Comparison of ENCODE assay signal across 8 mouse cellular contexts in genomic region chr15:79670249-79670971, GRCm38 (mm10). TPM values are rescaled to one million over a fixed set of nuclear protein-coding genes. Genes with fewer than 3 reads are reported as not detected.
DNase-seq lines count a peak whose midpoint lies in the region; ATAC-seq lines count a peak whose summit lies in the region.

Gene Tomm22 (plus strand): TSS chr15:79670861.

- H3K27ac ChIP-seq in embryonic facial prominence, embryonic 14.5 days (replicated peaks; ENCODE audit: low read depth, low read length) = no peak within 1 kb of the TSS
- no peak within 1 kb of the TSS; the same call in 1 of the 2 replicates for H3K27ac ChIP-seq in kidney, embryonic 14.5 days (ENCODE audit: low read depth, low read length)
- H3K27ac ChIP-seq in limb, embryonic 15.5 days = peak within 1 kb of the TSS; percentile 67

- H3K4me3 ChIP-seq in embryonic facial prominence, embryonic 14.5 days (ENCODE audit: low read depth, low read length) = peak within 1 kb of the TSS; percentile 92
- H3K4me3 ChIP-seq in kidney, embryonic 14.5 days (ENCODE audit: low read length) = peak within 1 kb of the TSS; percentile 95
- peak within 1 kb of the TSS; percentile 91 for H3K4me3 ChIP-seq in limb, embryonic 15.5 days

- peak; percentile 96 for ATAC-seq in embryonic facial prominence, embryonic 14.5 days (ENCODE audit: low read depth)
- peak; percentile 95 for ATAC-seq in kidney, embryonic 14.5 days (ENCODE audit: low FRiP score, low TSS enrichment)
- peak; percentile 90 for ATAC-seq in limb, embryonic 15.5 days (ENCODE audit: insufficient number of reproducible peaks, low FRiP score, low TSS enrichment, low read depth)

- H3K4me2 ChIP-seq in embryonic facial prominence, embryonic 14.5 days (ENCODE audit: low read depth, low read length) = peak within 1 kb of the TSS; percentile 63
- peak within 1 kb of the TSS; percentile 62 for H3K4me2 ChIP-seq in kidney, embryonic 14.5 days (replicated peaks; ENCODE audit: low read depth, low read length)
- H3K4me2 ChIP-seq in limb, embryonic 15.5 days = peak within 1 kb of the TSS; percentile 62

- peak; percentile 94 for DNase-seq in 3T3-L1 (ENCODE audit: low read depth, low spot score)
- peak; percentile 61 to 77 for DNase-seq in adrenal gland, postnatal 4 days (ENCODE audit: low spot score in 2 of 2)
- DNase-seq in embryonic facial prominence, embryonic 14.5 days (ENCODE audit: low spot score) = peak; percentile 98
- DNase-seq in heart, adult 8-10 months (ENCODE audit: low spot score) = peak; percentile 89
- DNase-seq in monocyte, adult 2 months (ENCODE audit: low read depth in 1 of 2, low spot score in 2 of 2) = peak; percentile 66 to 77
- peak; percentile 93 for DNase-seq in spleen, postnatal 36 days (ENCODE audit: low spot score in 2 of 2)

- H3K9me3 ChIP-seq in embryonic facial prominence, embryonic 14.5 days (ENCODE audit: control insufficient read depth, low read length) = no peaks in the 10 kb centered on the region
- no peaks in the 10 kb centered on the region for H3K9me3 ChIP-seq in kidney, embryonic 14.5 days (ENCODE audit: control insufficient read depth, low read length)
- no peaks in the 10 kb centered on the region for H3K9me3 ChIP-seq in limb, embryonic 15.5 days

- 15% methylated on average over 32 of the region's 33 CpGs for WGBS in embryonic facial prominence, embryonic 14.5 days
- WGBS in kidney, embryonic 14.5 days = 21% methylated on average over 32 of the region's 33 CpGs
- 18% methylated on average over 33 of the region's 33 CpGs for WGBS in limb, embryonic 15.5 days

- H3K36me3 ChIP-seq in embryonic facial prominence, embryonic 14.5 days (ENCODE audit: control insufficient read depth, insufficient read depth, low read length) = peaks cover 57% of the 10 kb centered on the region
- H3K36me3 ChIP-seq in kidney, embryonic 14.5 days (ENCODE audit: control insufficient read depth, insufficient read depth, low read length) = peaks cover 47% of the 10 kb centered on the region
- H3K36me3 ChIP-seq in limb, embryonic 15.5 days = peaks cover 57% of the 10 kb centered on the region

- H3K27me3 ChIP-seq in embryonic facial prominence, embryonic 14.5 days (replicated peaks; ENCODE audit: control insufficient read depth, insufficient read depth, low read length) = no peaks in the 10 kb centered on the region
- no peaks in the 10 kb centered on the region for H3K27me3 ChIP-seq in kidney, embryonic 14.5 days (ENCODE audit: control insufficient read depth, insufficient read depth, low read length)
- H3K27me3 ChIP-seq in limb, embryonic 15.5 days = no peaks in the 10 kb centered on the region

- peaks cover 5% of the 10 kb centered on the region; the same call in 1 of the 2 replicates for H3K4me1 ChIP-seq in embryonic facial prominence, embryonic 14.5 days (ENCODE audit: control insufficient read depth, insufficient read depth, low read length)
- peaks cover 5% of the 10 kb centered on the region; the same call in 1 of the 2 replicates for H3K4me1 ChIP-seq in kidney, embryonic 14.5 days (ENCODE audit: control insufficient read depth, insufficient read depth, low read length)
- H3K4me1 ChIP-seq in limb, embryonic 15.5 days = peaks cover 6% of the 10 kb centered on the region

- peak within 1 kb of the TSS; percentile 82 for H3K9ac ChIP-seq in embryonic facial prominence, embryonic 14.5 days (ENCODE audit: low read depth, low read length)
- H3K9ac ChIP-seq in kidney, embryonic 14.5 days (ENCODE audit: low read depth, low read length) = peak within 1 kb of the TSS; percentile 84
- H3K9ac ChIP-seq in limb, embryonic 15.5 days = peak within 1 kb of the TSS; percentile 82

RNA-seq across cellular contexts. Expression of gene Tomm22, which starts in this region (rescaled TPM):
- total RNA-seq in adrenal gland, postnatal 4 days (2021) = 100 to 1,000 TPM; 150 to 153 TPM
- 208 and 234 TPM in 2 replicates for polyA plus RNA-seq in embryonic facial prominence, embryonic 14.5 days (2014; fragmentation: Nextera tagmentation; extraction: Ambion mirVana)
- 100 to 1,000 TPM; 103 to 122 (median 108) TPM for total RNA-seq in heart, adult 8-10 months (2022)
- polyA plus RNA-seq in kidney, embryonic 14.5 days (2014; fragmentation: Nextera tagmentation; extraction: Ambion mirVana) = 274 and 346 TPM in 2 replicates
- 216 and 223 TPM in 2 replicates for polyA plus RNA-seq in limb, embryonic 15.5 days (2015; fragmentation: Nextera tagmentation; extraction: Ambion mirVana)
